Mouse (Mus musculus) cerebellum, postnatal 10 days (tissue): ENCODE measurements around the gene Rps12.
"Not testable (repeated sequence)": the region's sequence is repeated elsewhere in the genome, so short reads cannot be mapped to it uniquely, and the experiment has no call there.

ENCODE experiments used
- DNase-seq, 2 experiments: peaks; one replicate each; pipeline ENCODE4 v3.0.0; 2021; ENCODE audit warnings: mixed read lengths in 2 of 2

Rps12 gene

DNA sequence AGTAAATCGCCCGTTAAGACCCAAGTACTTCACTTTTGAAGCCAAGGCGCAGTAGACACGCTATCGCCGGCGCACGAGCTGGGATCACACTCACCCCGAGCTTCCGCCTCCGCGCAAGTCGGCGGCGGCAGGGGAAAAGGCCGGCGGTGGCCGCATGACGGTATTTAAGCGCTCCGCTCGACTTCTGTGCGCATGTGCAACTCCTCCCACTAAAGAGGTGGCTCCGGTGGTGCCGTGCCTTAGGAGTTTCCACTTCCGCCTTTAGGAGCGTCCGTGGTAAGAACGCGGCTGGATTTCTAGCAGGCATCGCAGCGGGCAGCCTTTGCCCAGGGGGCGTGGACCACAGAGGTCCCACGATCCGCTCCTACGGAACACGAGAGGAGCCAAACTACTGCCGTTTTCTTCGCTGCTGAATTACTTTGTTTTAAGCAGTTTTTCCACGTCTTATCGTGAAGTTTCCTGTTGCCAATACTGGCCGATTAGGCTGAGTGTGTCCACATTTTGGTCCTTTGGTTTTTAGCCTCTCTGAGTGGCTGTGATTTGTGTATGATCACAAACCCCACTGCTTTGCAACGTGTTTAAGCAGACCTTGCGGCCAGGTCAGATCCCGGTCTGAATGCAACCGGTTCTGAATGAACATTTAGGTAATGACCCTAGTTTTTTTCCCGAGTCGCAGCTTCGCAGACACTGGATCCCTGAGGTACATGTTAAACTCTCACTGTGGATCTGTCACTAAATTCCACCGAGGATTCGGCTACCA, at the start of gene Rps12:
Rps12 (minus strand) TSS at position 214 of the 760 bp plus-strand sequence.
- DNase-seq, result peak; percentile 99 to 100

DNA sequence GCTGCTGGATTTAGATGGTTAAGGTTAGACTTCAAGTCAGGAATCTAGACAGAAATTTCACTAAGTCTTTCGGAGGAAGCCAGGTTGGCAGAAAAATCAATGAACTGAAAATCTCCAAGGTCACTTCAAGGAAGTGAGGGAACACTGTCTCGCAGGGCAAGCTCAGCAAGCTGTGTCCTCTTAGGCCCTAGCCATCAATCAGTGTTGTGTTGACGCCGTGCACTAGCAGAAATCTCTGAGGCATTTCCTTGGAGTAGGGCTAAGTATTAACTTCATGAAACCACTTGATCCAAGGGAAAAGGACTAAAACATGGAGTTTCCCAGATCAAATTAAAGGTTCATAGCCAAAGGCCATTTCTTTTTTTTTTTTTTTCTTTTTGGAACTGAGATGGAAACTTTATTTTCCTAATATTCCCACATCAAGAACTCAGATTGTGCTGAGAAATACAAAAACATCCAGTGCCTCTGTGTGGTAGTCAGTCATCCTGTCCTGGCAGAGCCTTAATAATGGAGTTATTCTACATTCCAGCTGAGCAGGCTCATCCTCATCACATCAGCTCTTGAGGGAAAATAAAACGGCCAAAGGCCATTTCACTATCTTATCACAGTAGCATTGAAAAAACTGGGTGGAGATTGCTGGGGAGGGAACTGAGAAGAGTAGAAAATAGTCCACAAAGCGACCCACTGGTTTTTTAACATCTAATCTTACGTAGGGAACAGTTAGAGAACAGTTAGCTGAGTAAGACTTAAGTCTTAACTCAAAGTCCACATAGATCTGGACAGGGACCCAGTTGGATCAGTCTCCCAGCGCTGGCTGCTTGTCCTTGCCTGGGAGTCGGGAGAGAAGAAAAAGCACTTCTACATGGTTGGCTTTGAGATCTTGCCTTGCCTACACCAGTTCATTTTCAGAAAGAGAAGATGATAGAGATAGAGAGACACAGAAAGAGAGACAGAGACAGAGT, 49.2 kb upstream of the Rps12 start:
- no peak for DNase-seq

DNA sequence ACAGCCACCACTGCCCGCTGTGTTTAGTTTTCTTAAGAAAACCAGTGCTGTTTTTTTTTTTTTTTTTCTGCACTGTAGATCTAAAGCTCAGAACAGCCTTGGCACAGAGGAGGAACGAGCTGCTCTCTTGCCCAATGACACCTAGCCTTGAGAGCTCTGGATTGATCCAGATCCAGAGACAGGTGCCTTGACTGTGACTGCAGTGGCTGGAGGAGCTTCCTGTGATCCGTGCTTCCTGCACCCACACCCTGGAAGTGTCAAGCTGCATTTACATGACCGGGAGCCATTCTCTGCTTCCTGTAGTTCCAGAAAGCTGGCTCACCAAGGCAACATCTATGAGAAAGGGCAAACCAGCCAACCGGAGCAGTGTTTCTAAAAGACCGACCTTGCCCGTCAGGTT, 39.4 kb upstream of the Rps12 start:
- no peak for DNase-seq

DNA sequence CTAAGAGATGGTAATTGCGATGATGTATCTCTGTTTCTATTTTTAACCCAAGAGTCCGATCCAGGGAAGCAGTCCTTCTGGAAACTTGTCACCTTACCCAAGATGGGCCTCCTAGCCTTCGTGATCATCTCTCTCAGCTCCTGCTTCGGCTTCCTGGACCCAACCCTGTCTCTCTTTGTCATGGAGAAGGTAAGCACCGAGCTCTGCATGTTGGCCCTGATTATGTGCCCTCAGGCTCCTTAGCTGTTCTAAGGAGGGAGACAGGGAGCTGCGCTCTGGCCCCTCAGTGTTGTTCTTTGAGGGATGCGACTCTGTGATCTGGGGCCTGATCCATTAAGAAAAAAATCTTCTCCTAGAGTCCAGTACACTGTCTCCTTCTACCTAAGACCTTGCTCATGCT, 29.2 kb upstream of the Rps12 start:
- no peak for DNase-seq

DNA sequence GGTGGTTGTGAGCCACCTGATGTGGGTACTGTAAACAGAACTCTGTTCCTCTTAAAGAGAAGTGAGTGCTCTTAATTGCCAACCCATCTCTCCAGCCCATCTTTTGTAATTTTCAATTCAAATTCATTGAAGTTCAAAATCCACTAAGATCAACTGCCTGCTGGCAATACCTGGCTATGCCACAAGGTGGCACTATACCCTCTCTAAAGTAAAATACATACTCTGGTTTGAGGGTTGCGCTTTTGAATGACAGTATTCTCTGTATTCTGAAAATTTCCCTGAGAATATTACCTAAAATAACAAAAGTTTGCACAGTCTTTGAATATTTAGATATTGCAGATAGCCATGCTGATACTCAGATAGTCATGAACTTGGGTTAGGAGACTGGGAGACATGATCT, 28.1 kb upstream of the Rps12 start:
- peak; percentile 89 to 94 for DNase-seq

DNA sequence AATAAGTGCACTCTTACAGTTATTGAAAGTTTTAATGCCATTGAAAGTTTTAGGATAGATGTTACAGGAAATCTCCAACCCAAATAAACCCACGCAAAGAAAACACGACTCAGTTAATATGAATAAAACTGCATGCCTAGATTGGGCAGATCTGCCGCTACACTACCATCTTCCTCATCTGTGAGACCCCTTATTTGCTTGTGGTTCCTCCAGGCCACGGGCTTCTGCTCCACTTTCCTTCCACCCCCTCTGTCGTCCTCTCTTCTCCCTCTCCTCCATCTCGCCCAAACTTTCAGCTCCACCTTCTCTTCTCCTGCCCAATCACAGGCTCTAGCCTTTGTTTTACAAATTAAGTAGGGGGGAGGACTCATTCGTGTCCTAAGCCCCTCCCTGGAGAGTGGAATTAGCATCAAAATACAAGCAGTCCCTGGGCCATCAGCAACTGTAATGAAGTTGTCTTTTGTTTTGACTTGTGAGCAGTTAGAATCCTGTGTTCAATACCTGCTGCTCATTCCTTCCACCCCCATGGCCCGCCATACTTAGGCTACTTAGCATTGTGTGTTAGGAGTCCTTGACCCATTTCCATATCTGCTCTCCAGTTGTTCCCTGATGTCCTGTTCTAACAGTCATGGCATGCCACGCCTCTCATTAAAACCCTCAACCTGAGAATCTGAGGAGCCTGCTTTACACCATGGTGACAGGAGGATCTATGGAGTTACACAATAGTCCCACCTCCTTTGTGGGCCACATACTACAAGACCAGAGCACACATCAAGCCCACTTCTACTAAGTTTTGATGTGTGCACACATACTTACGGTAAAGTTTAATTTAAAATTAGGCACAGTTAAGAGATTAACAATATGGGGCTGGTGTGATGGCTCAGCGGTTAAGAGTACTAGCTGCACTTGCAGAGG, 26.0 kb upstream of the Rps12 start:
- no peak for DNase-seq

DNA sequence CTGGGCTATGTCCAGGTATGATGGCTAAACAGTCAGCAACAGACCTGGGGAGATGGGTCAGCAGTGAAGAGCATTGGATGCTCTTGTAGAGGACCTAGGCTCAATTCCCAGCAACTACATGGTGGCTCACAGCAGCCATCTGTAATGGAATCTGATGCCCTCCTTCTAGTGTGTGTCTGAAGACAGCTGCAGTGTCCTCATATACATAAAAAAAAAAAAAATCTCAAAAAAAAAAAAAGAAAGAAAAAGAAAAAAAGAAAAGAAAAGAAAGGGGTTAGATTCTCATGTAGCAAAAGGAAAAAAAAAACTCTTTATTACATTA, 25.3 kb upstream of the Rps12 start:
- no peak for DNase-seq

DNA sequence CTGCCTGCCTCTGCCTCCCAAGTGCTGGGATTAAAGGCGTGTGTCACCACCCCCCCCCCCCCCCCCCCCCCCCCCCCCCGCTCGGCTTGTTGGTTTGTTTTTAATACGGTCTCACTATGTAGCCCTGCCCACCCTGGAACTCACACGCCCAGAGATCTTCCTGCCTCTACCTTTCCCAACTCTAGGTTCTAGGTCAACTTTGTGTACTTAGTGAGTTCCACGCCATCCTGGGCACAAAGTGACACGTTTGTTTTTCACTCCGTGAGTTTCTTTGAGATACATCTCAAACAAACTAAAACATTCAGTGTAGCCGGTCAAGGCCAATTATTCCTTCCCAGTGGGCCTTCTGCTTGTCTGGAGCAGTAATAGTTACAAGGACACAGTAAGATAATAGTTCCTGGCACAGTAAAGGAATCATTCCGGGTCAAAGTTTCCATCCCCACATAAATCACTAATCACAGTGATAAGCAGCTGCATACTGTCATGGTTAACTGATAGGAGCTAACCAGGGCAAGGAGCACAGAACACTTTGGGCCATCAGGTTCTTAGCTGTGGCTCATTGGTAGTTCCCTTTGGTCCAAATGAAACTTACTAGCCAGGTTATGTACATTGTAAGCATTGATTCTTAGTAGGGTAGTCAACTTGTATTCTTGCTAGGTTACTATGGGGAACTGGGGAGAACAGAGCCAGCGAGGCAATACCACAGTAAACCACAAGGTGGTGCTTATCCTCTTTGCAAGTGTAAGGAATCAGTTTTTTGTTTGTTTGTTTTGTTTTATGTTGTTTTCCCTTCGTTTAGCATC, 24.8 kb upstream of the Rps12 start:
- DNase-seq, result peak; percentile 88 to 93

DNA sequence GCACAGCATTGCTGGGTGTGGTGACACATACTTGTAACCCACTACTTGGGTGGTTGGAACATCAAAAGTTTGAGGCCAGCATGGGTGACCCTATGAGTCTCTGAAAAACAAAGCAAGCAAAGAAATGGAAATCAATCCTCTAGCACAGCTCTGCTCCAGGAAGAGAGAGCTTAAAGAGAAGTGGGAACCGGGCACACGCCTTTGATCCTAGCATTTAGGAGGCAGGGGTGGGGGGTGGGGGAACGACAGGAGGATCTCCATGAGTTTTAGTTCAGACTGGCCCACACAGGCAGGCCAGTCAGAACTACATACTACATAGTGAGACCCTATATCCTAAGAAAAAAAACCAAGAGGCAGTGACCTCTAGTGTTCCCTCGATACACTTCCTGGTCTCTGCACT, 19.1 kb upstream of the Rps12 start:
- no peak for DNase-seq

DNA sequence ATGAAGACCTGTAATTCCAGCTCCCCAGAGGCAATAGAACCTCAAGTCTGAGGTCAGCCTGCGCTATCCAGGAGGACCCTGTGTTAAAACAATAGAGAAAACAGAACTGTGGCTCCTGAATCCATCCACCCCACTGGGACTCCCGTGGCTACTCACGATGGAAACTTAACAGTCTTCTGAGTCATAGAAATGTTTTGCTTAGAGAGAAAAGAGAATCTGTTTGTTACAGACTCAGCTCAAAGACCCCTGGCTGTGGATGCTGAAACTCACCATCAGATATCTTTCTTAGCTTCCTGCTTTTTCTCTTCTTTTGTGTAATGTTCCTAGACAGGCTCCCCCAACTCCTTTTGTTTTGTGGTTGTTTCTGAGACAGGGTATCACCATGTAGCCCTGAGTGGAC, 17.6 kb upstream of the Rps12 start:
- DNase-seq, result no peak

DNA sequence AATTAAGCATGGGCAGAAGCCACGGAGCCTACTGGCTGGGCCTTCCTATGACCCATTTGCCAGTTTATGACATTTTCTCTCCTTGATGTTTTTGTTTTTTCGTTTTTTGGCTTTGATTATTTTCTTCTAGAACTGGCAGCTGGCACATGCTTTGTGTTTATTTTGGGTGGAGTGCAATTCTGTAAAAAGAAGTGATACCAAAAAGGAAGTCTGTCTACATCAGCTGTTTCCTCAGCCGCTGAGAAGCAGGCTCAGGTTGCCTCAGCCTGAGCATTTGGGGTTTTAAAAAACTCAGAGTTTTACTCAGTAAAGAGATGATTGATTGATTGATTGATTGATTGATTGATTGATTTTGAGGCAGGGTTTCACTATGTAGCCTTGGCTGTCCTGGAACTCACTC, 15.8 kb upstream of the Rps12 start:
- DNase-seq, result no peak

DNA sequence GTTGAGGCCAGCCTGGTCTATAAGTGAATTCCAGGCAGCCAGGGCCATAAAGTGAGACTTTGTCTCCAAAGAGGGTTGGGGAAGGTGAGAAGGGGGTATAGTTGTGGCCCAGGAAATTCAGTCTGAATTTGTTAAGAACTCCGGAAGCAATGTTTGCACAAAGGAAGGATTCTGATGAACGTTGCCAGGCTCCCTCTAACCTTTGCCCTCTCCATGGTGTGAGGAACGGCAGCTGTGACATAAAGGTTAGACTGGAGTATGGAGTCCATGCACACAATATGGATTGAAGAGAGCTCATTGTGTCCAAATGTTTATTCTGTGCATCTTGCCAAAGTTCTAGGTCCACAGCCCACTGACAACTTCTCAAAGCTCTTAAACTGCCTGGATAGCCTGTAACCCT, 12.9 kb upstream of the Rps12 start:
- no peak for DNase-seq

DNA sequence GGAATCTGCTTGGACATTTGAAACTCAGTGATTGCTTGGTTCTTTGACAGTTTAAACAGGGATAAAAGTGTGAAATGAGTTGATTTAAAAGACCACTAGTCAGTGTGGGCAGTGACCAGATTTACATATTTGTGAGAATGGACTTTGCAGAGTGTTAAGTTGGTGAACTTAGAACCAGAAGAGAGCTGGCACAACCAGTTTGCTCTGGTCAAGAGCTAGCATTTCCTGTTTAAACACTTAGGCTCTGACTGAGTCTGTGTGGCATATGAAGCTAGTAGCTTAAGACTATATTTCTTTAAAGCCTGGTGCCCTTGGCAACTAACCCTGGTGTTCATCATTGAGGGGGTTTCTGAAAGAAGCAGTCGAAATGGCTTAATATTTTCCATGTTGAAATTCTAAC, 11.1 kb upstream of the Rps12 start:
- DNase-seq, result no peak

DNA sequence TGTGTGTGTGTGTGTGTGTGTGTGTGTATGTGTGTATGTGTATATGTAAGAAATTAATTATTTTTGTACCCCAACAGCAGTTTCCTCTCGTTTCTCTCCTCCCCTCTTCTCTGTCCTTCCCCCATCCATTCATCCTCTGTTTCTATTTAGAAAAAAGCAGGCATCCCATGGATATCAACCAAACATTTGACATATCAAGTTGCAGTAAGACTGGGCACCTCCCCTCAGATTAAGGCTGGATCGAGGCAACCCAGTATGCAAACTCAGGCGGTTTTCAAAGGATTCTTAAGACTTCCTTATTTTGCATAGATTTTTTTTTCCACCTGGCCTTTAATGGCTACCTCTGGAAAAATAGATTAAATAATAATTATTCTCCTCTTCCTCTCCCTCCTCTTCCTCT, 10.5 kb upstream of the Rps12 start:
- no peak for DNase-seq

DNA sequence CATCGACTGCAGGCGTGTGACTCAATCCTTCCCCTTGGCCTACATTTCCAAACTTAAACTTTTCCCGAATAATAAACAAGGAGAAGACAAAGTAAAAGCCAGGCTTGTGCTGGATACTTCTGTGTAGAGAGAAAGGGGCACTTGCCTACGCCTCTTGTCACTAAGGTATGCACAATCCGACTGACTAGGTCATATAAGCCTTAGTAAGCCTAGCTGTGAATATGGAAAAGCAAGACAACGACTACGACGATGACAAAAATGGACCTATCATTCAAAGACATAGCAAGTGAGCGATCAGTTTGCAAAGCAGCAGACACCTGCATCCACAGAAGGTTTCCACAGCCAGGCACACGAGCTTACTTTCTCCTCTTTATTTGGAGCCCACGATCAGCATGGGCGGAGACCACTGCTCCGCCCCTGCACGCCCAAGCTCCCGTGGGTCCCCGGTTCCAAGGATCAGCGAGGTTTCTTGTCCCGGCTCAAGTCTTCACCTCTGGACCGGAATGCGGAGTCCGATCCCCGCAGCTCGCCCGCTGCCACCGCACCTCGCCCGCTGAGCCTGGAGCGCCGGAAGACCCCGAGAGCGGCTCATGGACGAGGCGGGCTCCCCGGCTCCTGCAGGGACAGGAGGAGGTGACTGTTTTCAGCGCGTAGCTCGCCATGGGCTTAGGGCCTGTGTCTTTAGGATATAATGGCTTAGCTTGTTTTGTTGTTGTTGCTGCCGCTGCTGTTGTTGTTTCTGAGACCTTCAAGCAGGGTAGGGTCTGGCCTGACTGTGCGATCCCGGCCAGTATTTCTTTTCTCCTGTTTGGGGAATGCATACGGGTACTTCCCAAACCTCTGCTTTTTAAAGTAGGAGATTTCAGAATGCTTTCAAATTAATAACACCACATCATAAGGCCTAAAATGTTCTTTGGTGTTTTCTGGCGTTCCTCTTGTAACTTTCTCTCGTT, 9.8 kb upstream of the Rps12 start, which contains the start of gene Slc18b1:
Slc18b1 (plus strand) TSS at position 436 of the 953 bp plus-strand sequence.
- DNase-seq, result peak; percentile 66

DNA sequence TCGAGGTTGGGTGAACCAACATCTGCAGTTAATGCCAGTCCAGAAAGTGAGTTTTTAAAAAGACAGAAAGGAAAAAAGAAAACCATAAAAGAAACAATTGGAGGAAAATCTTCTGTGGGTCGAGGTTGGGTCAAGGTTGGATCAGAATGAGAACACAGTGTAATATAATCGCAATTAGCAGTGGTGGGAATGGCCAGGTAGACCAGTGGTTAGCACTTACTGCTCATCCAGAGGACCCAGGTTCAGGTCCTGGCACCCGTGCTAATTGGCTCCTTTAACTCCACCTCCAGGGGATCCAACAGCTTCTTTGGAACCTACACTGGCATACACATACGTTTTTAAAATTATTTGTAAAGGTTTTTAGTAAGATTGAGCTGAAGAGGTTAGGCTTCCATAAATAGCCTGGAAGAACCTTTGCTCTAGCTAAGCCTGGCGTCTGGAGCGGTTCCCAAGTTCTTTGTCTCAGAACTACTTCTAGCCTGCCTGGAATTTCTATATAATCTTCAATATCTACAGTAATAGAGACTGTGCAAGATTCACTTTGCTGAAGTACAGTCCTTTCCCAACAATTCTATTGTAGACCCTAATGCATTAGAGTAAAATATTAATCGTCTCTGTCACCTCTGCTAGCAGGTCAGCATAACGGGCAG, 8.9 kb upstream of the Rps12 start:
- DNase-seq, result peak in 1 of 2 experiments; percentile 18

DNA sequence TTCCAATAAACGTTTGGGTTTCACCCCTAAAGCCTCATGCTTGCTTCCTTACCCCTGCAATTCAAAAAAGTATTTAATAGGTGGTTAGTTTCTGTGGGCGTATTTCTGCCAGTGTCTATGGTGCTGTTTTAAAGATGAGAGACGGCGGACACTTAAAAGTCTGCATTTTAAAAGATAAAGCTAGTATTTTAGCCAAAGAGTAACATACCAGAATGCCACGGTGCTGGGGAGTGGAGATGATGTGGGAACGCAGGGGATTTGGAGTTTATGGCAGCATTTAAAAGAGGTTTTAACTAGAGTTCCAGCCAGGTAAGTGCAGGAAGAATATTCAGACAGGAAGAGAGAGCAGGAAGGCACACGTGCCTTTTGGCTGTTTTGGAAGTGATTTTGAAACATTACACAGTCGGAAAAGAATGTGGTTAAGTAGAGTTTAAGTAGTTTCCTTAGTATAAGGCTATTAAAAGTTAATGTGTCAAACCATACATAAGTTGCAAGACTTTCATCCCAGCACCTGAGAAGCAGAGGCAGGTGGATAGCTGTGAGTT, 1.1 kb upstream of the Rps12 start:
- DNase-seq, result no peak

DNA sequence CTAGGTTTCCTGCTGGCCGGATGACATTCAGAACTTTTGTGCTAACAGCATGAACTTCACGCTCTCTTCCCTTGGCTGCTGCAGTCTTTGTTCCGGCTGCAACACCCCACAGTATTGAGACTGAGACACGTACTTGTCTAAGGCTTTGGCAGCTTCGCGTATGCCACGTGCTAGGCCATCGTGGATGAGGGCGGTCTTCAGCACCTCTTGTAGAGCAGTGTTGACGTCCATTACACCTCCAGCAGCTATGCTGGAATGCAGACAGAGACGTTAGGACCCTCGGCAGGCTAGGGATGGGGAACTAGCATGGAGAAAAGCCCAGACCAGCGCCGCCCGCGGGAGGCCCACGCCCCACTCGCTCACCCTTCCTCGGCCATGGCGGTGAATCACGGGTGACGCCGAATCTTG, 440 bp downstream of the Rps12 start:
- DNase-seq, result not testable (repeated sequence)

DNA sequence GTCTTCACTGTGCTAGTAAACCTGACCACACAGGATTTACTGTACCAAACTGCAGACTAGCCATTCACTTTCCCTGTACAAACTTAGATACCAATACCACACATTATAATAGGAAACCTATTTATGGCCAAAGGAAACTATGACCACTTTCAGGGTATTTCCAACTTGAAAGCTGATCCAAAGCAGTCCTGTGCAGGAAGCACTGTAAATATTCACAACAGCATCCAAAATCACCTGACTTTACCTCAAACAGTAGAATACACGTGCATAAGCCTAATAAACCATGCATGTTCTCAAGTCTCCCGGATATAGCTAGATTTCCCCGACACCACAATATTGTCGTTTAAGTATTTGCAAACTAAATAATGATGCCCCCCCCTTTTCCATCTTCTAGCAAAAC, 1.0 kb downstream of the Rps12 start:
- no peak for DNase-seq

DNA sequence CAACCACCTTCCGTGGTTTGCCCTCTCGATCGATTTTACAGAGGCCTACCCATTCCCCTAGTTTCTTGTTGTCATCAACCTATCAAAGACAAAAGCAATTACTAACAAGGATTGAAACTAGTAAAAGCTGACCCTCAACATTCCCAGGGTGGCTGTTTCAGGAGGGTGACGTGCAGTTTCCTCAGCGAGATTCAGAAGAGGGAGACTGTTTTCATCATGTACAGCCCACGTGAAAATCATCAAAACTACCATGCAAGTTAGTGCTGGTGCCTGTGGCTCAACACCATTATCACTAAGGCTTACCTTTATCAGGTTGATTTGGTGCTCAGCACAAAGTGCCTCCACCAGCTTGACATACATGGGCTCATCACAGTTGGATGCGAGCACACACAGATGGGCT, 1.5 kb downstream of the Rps12 start:
- DNase-seq, result not testable (repeated sequence)
